Mouse (Mus musculus): ENCODE results near the gene Foxp1. TPM values are rescaled to one million over a fixed set of nuclear protein-coding genes. Genes with fewer than 3 reads are reported as not detected.

Gene Foxp1
- polyA plus RNA-seq, 1 experiment from 2014 or later, result 107 TPM

- 88% methylated on average over 5 of the region's 5 CpGs for WGBS
Measured at GRCm38 (mm10) chr6:99047322-99047721, 475.2 kb downstream of the Foxp1 start.

GRCm38 (mm10) chr6:99045845-99046788 lies 476.4 kb downstream of the Foxp1 start:
- H3K9me3 ChIP-seq, result no peaks in the 10 kb centered on the region
- no peaks in the 10 kb centered on the region for H3K27me3 ChIP-seq (replicated peaks; ENCODE audit: low read depth, poor library complexity, severe bottlenecking)
- DNase-seq (ENCODE audit: low spot score), result no peak
- no peaks in the 10 kb centered on the region for H3K36me3 ChIP-seq (replicated peaks)
- WGBS, result 87% methylated on average over 5 of the region's 5 CpGs
- H3K4me3 ChIP-seq, result no peak overlapping the region
- H3K4me1 ChIP-seq, result peaks cover 13% of the 10 kb centered on the region
- H3K27ac ChIP-seq (replicated peaks), result no peak overlapping the region

More at GRCm38 (mm10) chr6:99047322-99047721, 475.2 kb downstream of the Foxp1 start:
- Histone ChIP-seq H3K36me3 (replicated peaks) (no peaks in the 10 kb centered on the region), H3K27me3 (replicated peaks; ENCODE audit: low read depth, poor library complexity, severe bottlenecking) (no peaks in the 10 kb centered on the region), H3K4me1 (peaks cover 13% of the 10 kb centered on the region), H3K9me3 (no peaks in the 10 kb centered on the region), H3K4me3 (no peak overlapping the region), H3K27ac (replicated peaks) (no peak overlapping the region)
- DNase-seq (ENCODE audit: low spot score), result no peak

GRCm38 (mm10) chr6:99043932-99044664 lies 478.4 kb downstream of the Foxp1 start:
- Histone ChIP-seq H3K4me1 (peaks cover 15% of the 10 kb centered on the region), H3K27me3 (replicated peaks; ENCODE audit: low read depth, poor library complexity, severe bottlenecking) (no peaks in the 10 kb centered on the region), H3K9me3 (no peaks in the 10 kb centered on the region), H3K36me3 (replicated peaks) (no peaks in the 10 kb centered on the region), H3K4me3 (no peak overlapping the region), H3K27ac (replicated peaks) (no peak overlapping the region)
- no peak for DNase-seq (ENCODE audit: low spot score)
- 91% methylated on average over 12 of the region's 12 CpGs for WGBS

GRCm38 (mm10) chr6:99043226-99043625 lies 479.3 kb downstream of the Foxp1 start:
- no peak for DNase-seq (ENCODE audit: low spot score)

GRCm38 (mm10) chr6:99042175-99042954 lies 480.2 kb downstream of the Foxp1 start:
- no peak for DNase-seq (ENCODE audit: low spot score)
- no peak overlapping the region for H3K27ac ChIP-seq (replicated peaks)
- H3K27me3 ChIP-seq (replicated peaks; ENCODE audit: low read depth, poor library complexity, severe bottlenecking), result no peaks in the 10 kb centered on the region
- no peaks in the 10 kb centered on the region for H3K36me3 ChIP-seq (replicated peaks)
- H3K4me1 ChIP-seq, result peaks cover 15% of the 10 kb centered on the region
- no peak overlapping the region for H3K4me3 ChIP-seq
- WGBS, result 75% methylated on average over 6 of the region's 6 CpGs
- no peaks in the 10 kb centered on the region for H3K9me3 ChIP-seq

More at GRCm38 (mm10) chr6:99043226-99043625, 479.3 kb downstream of the Foxp1 start:
- H3K27ac ChIP-seq (replicated peaks), result no peak overlapping the region
- 79% methylated on average over 7 of the region's 7 CpGs for WGBS
- H3K4me3 ChIP-seq, result no peak overlapping the region
- H3K27me3 ChIP-seq (replicated peaks; ENCODE audit: low read depth, poor library complexity, severe bottlenecking), result no peaks in the 10 kb centered on the region
- H3K36me3 ChIP-seq (replicated peaks), result no peaks in the 10 kb centered on the region
- peaks cover 15% of the 10 kb centered on the region for H3K4me1 ChIP-seq
- no peaks in the 10 kb centered on the region for H3K9me3 ChIP-seq

- DNase-seq (ENCODE audit: low spot score), result no peak
- Histone ChIP-seq H3K27ac (replicated peaks) (no peak overlapping the region), H3K27me3 (replicated peaks; ENCODE audit: low read depth, poor library complexity, severe bottlenecking) (no peaks in the 10 kb centered on the region), H3K36me3 (replicated peaks) (no peaks in the 10 kb centered on the region), H3K4me3 (no peak overlapping the region), H3K9me3 (no peaks in the 10 kb centered on the region), H3K4me1 (peaks cover 29% of the 10 kb centered on the region)
- WGBS, result 81% methylated on average over 2 of the region's 2 CpGs
Measured at GRCm38 (mm10) chr6:99038977-99039376, 483.5 kb downstream of the Foxp1 start.

- peaks cover 46% of the 10 kb centered on the region for H3K4me1 ChIP-seq
- H3K27me3 ChIP-seq (replicated peaks; ENCODE audit: low read depth, poor library complexity, severe bottlenecking), result peaks cover 4% of the 10 kb centered on the region; the same call in 1 of the 2 replicates
- H3K27ac ChIP-seq (replicated peaks), result no peak overlapping the region
- H3K36me3 ChIP-seq (replicated peaks), result no peaks in the 10 kb centered on the region
- DNase-seq (ENCODE audit: low spot score), result no peak
- H3K4me3 ChIP-seq, result no peak overlapping the region
- WGBS, result 75% methylated on average over 8 of the region's 8 CpGs
- H3K9me3 ChIP-seq, result no peaks in the 10 kb centered on the region
Measured at GRCm38 (mm10) chr6:99035459-99036375, 486.8 kb downstream of the Foxp1 start.

- Histone ChIP-seq H3K4me3 (no peak overlapping the region), H3K4me1 (peaks cover 70% of the 10 kb centered on the region), H3K27ac (replicated peaks) (no peak overlapping the region), H3K9me3 (no peaks in the 10 kb centered on the region), H3K27me3 (replicated peaks; ENCODE audit: low read depth, poor library complexity, severe bottlenecking) (peaks cover 4% of the 10 kb centered on the region; the same call in 1 of the 2 replicates), H3K36me3 (replicated peaks) (no peaks in the 10 kb centered on the region)
- 36% methylated on average over 6 of the region's 6 CpGs for WGBS
- peak; percentile 48 for DNase-seq (ENCODE audit: low spot score)
Measured at GRCm38 (mm10) chr6:99033062-99033461, 489.5 kb downstream of the Foxp1 start.

- H3K4me1 ChIP-seq, result peaks cover 85% of the 10 kb centered on the region
Measured at GRCm38 (mm10) chr6:99031321-99031903, 491.1 kb downstream of the Foxp1 start.

GRCm38 (mm10) chr6:99030251-99030650 lies 492.3 kb downstream of the Foxp1 start:
- peak overlapping the region; percentile 44; the same call in 1 of the 2 replicates for H3K27ac ChIP-seq (replicated peaks)
- peaks cover 4% of the 10 kb centered on the region; the same call in 1 of the 2 replicates for H3K27me3 ChIP-seq (replicated peaks; ENCODE audit: low read depth, poor library complexity, severe bottlenecking)
- 19% methylated on average over 6 of the region's 6 CpGs for WGBS
- H3K4me1 ChIP-seq, result peaks cover 87% of the 10 kb centered on the region
- no peaks in the 10 kb centered on the region for H3K9me3 ChIP-seq
- no peak overlapping the region for H3K4me3 ChIP-seq
- DNase-seq (ENCODE audit: low spot score), result peak; percentile 54
- no peaks in the 10 kb centered on the region for H3K36me3 ChIP-seq (replicated peaks)

More at GRCm38 (mm10) chr6:99031321-99031903, 491.1 kb downstream of the Foxp1 start:
- no peak overlapping the region for H3K4me3 ChIP-seq
- H3K36me3 ChIP-seq (replicated peaks), result no peaks in the 10 kb centered on the region
- H3K27ac ChIP-seq (replicated peaks), result no peak overlapping the region
- 75% methylated on average over 9 of the region's 9 CpGs for WGBS
- H3K27me3 ChIP-seq (replicated peaks; ENCODE audit: low read depth, poor library complexity, severe bottlenecking), result peaks cover 4% of the 10 kb centered on the region; the same call in 1 of the 2 replicates
- DNase-seq (ENCODE audit: low spot score), result no peak
- H3K9me3 ChIP-seq, result no peaks in the 10 kb centered on the region

GRCm38 (mm10) chr6:99029438-99029837 lies 493.1 kb downstream of the Foxp1 start:
- H3K27me3 ChIP-seq (replicated peaks; ENCODE audit: low read depth, poor library complexity, severe bottlenecking), result peaks cover 4% of the 10 kb centered on the region; the same call in 1 of the 2 replicates
- no peaks in the 10 kb centered on the region for H3K36me3 ChIP-seq (replicated peaks)
- WGBS, result 13% methylated on average over 5 of the region's 5 CpGs
- H3K27ac ChIP-seq (replicated peaks), result no peak overlapping the region
- no peak for DNase-seq (ENCODE audit: low spot score)
- H3K4me3 ChIP-seq, result no peak overlapping the region
- H3K9me3 ChIP-seq, result no peaks in the 10 kb centered on the region
- peaks cover 95% of the 10 kb centered on the region for H3K4me1 ChIP-seq

Measured in embryonic facial prominence, embryonic 10.5 days (tissue).